Mouse (Mus musculus): ENCODE data around the gene Ccser1.

GRCm38 (mm10) chr6:61427490-61427889 lies 247.4 kb downstream of the Ccser1 start:
- no peak for TF ChIP-seq CTCF (IDR thresholded peaks at IDR 0.05; ENCODE audit: low read depth, low read length)
- TF ChIP-seq POLR2A (IDR thresholded peaks at IDR 0.05; ENCODE audit: extremely low read depth, insufficient read depth, low read length): no peak
